Mouse (Mus musculus): ENCODE data around the gene Epdr1. TPM values are rescaled to one million over a fixed set of nuclear protein-coding genes. Genes with fewer than 3 reads are reported as not detected.

Gene Epdr1
- polyA plus RNA-seq, 1 experiment from 2014 or later, result 16.0 TPM

DNA sequence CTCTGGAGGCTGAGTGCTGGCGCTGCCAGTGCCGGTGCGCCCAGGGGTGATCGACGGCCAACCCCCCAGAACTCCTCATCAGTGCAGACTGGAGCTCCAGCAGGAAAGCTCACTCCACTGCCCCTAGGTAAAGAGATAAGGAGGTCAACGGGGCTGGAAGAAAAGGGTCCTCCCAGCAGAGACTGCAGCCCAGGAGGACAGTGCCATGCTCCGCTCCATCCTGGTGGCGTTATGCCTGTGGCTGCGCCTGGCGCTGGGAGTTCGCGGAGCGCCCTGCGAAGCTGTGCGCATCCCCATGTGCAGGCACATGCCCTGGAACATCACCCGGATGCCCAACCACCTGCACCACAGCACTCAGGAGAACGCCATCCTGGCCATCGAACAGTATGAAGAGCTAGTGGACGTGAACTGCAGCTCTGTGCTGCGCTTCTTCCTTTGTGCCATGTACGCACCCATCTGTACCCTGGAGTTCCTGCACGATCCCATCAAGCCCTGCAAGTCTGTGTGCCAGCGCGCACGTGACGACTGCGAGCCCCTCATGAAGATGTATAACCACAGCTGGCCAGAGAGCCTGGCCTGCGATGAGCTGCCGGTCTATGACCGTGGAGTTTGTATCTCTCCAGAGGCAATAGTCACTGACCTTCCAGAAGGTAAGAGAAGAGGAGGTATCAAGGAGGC, 3.6 kb upstream of the Epdr1 start:
- Histone ChIP-seq H3K27me3 (replicated peaks; ENCODE audit: insufficient read depth, low read length) (peaks cover 5% of the 10 kb centered on the region; the same call in 1 of the 2 replicates), H3K4me2 (replicated peaks; ENCODE audit: low read depth, low read length) (peak overlapping the region; percentile 74), H3K4me3 (ENCODE audit: low read depth, low read length) (peak overlapping the region; percentile 29), H3K36me3 (ENCODE audit: insufficient read depth, low read length) (no peaks in the 10 kb centered on the region), H3K4me1 (ENCODE audit: insufficient read depth, low read depth, low read length) (peaks cover 5% of the 10 kb centered on the region; the same call in 1 of the 2 replicates), H3K9me3 (ENCODE audit: low read length) (no peaks in the 10 kb centered on the region), H3K27ac (ENCODE audit: low read length) (no peak overlapping the region), H3K9ac (replicated peaks; ENCODE audit: low read depth) (no peak overlapping the region; the same call in 1 of the 2 replicates)
- ATAC-seq, result no peak
- no peak for TF ChIP-seq CTCF (IDR thresholded peaks at IDR 0.05)
- 21% methylated on average over 30 of the region's 30 CpGs for WGBS
- no peak for DNase-seq (ENCODE audit: low spot score)

DNA sequence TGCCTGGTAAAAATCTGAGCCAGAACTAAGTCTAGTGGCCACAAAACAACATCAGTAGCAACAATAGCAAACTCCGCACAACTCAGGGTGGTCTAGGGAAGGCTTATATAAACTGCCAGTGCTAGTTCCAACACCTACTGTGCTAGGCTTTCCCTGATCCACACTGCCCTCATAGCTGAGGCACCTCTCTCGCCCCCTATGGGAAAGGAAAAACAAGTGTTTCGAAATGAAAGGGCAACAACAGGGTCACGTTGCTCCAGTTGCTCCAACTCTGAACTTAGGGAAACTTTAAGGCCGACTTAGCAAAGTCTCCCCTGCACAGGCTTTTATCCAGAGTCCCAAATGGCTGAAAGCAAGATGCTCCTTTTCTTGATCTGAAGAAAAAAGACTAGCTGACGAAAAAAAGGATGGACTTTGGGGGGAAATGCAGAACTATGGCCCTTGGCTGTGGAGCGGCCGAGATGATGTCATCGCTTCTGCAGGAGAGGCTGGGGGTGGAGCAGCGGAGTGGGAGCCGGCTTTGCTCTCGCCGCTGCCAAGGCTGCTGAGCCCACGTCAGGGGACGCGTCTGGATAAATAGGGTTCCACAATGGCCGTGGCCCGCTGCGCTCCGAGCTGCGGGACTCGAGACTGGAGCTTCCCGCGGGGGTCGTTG, 3.0 kb upstream of the Epdr1 start, which contains the start of gene Sfrp4:
Gene Sfrp4 (plus strand): TSS at position 532 of the 655 bp plus-strand sequence.
- WGBS, result 4% methylated on average over 25 of the region's 25 CpGs
- Histone ChIP-seq H3K4me3 (ENCODE audit: low read depth, low read length) (peak within 1 kb of the TSS; percentile 29), H3K27ac (ENCODE audit: low read length) (no peak within 1 kb of the TSS), H3K9ac (replicated peaks; ENCODE audit: low read depth) (no peak within 1 kb of the TSS; the same call in 1 of the 2 replicates), H3K9me3 (ENCODE audit: low read length) (no peaks in the 10 kb centered on the region), H3K27me3 (replicated peaks; ENCODE audit: insufficient read depth, low read length) (peaks cover 5% of the 10 kb centered on the region; the same call in 1 of the 2 replicates), H3K36me3 (ENCODE audit: insufficient read depth, low read length) (no peaks in the 10 kb centered on the region), H3K4me2 (replicated peaks; ENCODE audit: low read depth, low read length) (peak within 1 kb of the TSS; percentile 74), H3K4me1 (ENCODE audit: insufficient read depth, low read depth, low read length) (peaks cover 5% of the 10 kb centered on the region; the same call in 1 of the 2 replicates)
- ATAC-seq (peak; percentile 86), DNase-seq (ENCODE audit: low spot score) (peak; percentile 79)
- no peak for TF ChIP-seq EP300 (IDR thresholded peaks at IDR 0.05)
- peak; percentile 63 for TF ChIP-seq CTCF (IDR thresholded peaks at IDR 0.05)

GRCm38 (mm10) chr13:19618841-19619215, 899 bp downstream of the Epdr1 start:
- Histone ChIP-seq H3K4me2 (replicated peaks; ENCODE audit: low read depth, low read length) (peak overlapping the region; percentile 92), H3K36me3 (ENCODE audit: insufficient read depth, low read length) (no peaks in the 10 kb centered on the region), H3K27me3 (replicated peaks; ENCODE audit: insufficient read depth, low read length) (0 out of 2 replicates have a peak, but pooled peaks cover 5% of the 10 kb centered on the region), H3K9me3 (ENCODE audit: low read length) (no peaks in the 10 kb centered on the region), H3K4me3 (ENCODE audit: low read depth, low read length) (peak overlapping the region; percentile 62), H3K27ac (ENCODE audit: low read length) (peak overlapping the region; percentile 43; the same call in 1 of the 2 replicates), H3K9ac (replicated peaks; ENCODE audit: low read depth) (peak overlapping the region; percentile 65), H3K4me1 (ENCODE audit: insufficient read depth, low read depth, low read length) (peaks cover 5% of the 10 kb centered on the region; the same call in 1 of the 2 replicates)
- no peak for TF ChIP-seq CTCF (IDR thresholded peaks at IDR 0.05)
- TF ChIP-seq EP300 (IDR thresholded peaks at IDR 0.05), result no peak
- 0 out of 2 replicates have a peak, but pooled peaks have one; percentile 9 for ATAC-seq
- WGBS, result 10% methylated on average over 5 of the region's 5 CpGs
- peak; percentile 18 for DNase-seq (ENCODE audit: low spot score)

DNA sequence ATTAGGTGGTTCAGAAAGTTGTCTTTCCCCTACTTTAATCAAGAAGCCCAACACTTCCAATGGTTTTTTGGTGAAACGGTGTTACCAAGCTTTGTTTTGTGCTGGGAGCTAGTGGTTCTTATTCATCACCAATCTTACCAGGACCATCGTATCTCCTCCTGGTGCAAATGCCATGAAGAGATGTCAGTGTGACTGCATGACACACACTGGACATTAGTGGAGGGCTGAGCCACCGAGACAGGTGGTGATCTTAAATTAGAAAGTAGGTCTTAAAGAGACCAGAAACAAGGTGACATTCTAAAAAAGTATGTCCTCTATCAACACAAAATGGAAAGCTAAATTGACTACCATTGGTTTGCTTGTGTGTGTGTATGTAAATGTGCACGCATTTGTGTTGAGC, 1.6 kb downstream of the Epdr1 start:
- Histone ChIP-seq H3K27ac (ENCODE audit: low read length) (no peak overlapping the region), H3K9ac (replicated peaks; ENCODE audit: low read depth) (no peak overlapping the region), H3K9me3 (ENCODE audit: low read length) (no peaks in the 10 kb centered on the region), H3K27me3 (replicated peaks; ENCODE audit: insufficient read depth, low read length) (0 out of 2 replicates have a peak, but pooled peaks cover 1% of the 10 kb centered on the region), H3K4me3 (ENCODE audit: low read depth, low read length) (no peak overlapping the region), H3K36me3 (ENCODE audit: insufficient read depth, low read length) (no peaks in the 10 kb centered on the region), H3K4me2 (replicated peaks; ENCODE audit: low read depth, low read length) (no peak overlapping the region), H3K4me1 (ENCODE audit: insufficient read depth, low read depth, low read length) (0 out of 2 replicates have a peak, but pooled peaks cover 2% of the 10 kb centered on the region)
- no peak for TF ChIP-seq CTCF (IDR thresholded peaks at IDR 0.05)
- TF ChIP-seq EP300 (IDR thresholded peaks at IDR 0.05), result no peak
- DNase-seq (ENCODE audit: low spot score) (no peak), ATAC-seq (no peak)
- 92% methylated on average over 4 of the region's 4 CpGs for WGBS

DNA sequence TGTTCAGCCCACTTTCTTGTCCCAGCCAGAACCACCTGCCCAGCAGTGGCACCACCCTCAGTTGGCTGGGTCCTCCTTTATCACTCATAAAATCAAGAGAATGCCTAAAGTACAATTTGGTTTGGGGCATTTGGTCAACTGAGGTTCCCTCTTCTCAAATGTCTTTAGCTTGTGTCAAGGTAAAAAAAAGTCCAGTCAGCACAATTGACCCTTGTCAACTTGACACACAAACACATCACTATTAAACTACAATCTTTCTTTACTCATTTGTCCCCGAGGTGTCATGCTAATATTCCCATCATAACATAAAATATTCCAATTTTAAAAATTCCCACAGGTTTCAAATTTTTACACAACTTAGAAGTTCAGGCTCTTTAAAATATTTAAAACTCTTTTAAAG, 5.4 kb downstream of the Epdr1 start:
- 84% methylated on average over 1 of the region's 1 CpGs for WGBS
- no peak overlapping the region for H3K4me2 ChIP-seq (replicated peaks; ENCODE audit: low read depth, low read length)
- no peaks in the 10 kb centered on the region for H3K27me3 ChIP-seq (replicated peaks; ENCODE audit: insufficient read depth, low read length)
- TF ChIP-seq CTCF (IDR thresholded peaks at IDR 0.05) (no peak), EP300 (IDR thresholded peaks at IDR 0.05) (no peak)
- DNase-seq (ENCODE audit: low spot score), result no peak
- H3K4me1 ChIP-seq (ENCODE audit: insufficient read depth, low read depth, low read length), result 0 out of 2 replicates have a peak, but pooled peaks cover 2% of the 10 kb centered on the region
- no peak overlapping the region for H3K9ac ChIP-seq (replicated peaks; ENCODE audit: low read depth)
- no peak overlapping the region for H3K4me3 ChIP-seq (ENCODE audit: low read depth, low read length)
- H3K9me3 ChIP-seq (ENCODE audit: low read length), result no peaks in the 10 kb centered on the region
- ATAC-seq, result no peak
- no peak overlapping the region for H3K27ac ChIP-seq (ENCODE audit: low read length)
- H3K36me3 ChIP-seq (ENCODE audit: insufficient read depth, low read length), result no peaks in the 10 kb centered on the region

- Histone ChIP-seq H3K9me3 (ENCODE audit: low read length) (no peaks in the 10 kb centered on the region), H3K27ac (ENCODE audit: low read length) (no peak overlapping the region), H3K4me2 (replicated peaks; ENCODE audit: low read depth, low read length) (no peak overlapping the region), H3K9ac (replicated peaks; ENCODE audit: low read depth) (no peak overlapping the region), H3K36me3 (ENCODE audit: insufficient read depth, low read length) (no peaks in the 10 kb centered on the region), H3K4me3 (ENCODE audit: low read depth, low read length) (no peak overlapping the region), H3K4me1 (ENCODE audit: insufficient read depth, low read depth, low read length) (no peaks in the 10 kb centered on the region), H3K27me3 (replicated peaks; ENCODE audit: insufficient read depth, low read length) (no peaks in the 10 kb centered on the region)
- no peak for ATAC-seq
- TF ChIP-seq EP300 (IDR thresholded peaks at IDR 0.05) (no peak), CTCF (IDR thresholded peaks at IDR 0.05) (no peak)
- 85% methylated on average over 1 of the region's 1 CpGs for WGBS
- no peak for DNase-seq (ENCODE audit: low spot score)
Observed at GRCm38 (mm10) chr13:19613426-19613825, 6.3 kb downstream of the Epdr1 start.

All from lung, postnatal 0 days (tissue).